Mouse (Mus musculus): ENCODE results near the gene Lactbl1. TPM values are rescaled to one million over a fixed set of nuclear protein-coding genes. Genes with fewer than 3 reads are reported as not detected.

Lactbl1 gene
- polyA plus RNA-seq, 1 experiment from 2014 or later: not detected

DNA sequence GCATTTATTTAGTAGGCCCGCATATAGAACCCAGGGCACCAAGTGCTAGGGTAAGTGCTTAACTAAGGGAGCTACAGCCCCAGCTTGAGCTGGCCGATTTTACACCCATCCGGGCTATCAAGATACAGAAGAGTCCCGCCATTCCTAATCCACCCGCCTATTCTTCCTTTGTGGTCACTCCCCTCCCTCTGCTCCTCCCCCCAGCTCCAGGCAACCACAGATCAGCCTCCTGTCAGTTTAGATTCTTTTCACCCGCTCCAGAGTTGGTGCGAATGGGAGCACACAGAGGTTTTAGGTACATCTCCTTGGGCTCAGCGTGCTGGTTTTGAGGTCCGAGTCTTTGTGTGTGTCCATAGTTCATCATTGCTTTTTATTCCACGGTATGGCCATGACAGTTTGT is 16.5 kb downstream of the Lactbl1 start:
- WGBS: 4% methylated on average over 10 of the region's 10 CpGs
- H3K9me3 ChIP-seq: no peaks in the 10 kb centered on the region
- H3K4me3 ChIP-seq: peak overlapping the region; percentile 36
- H3K36me3 ChIP-seq (replicated peaks): no peaks in the 10 kb centered on the region
- peaks cover 27% of the 10 kb centered on the region for H3K4me1 ChIP-seq
- peak; percentile 66 for DNase-seq (ENCODE audit: extremely low spot score, low spot score)
- H3K27ac ChIP-seq: peak overlapping the region; percentile 82
- peaks cover 57% of the 10 kb centered on the region for H3K27me3 ChIP-seq (ENCODE audit: poor library complexity, severe bottlenecking)

DNA sequence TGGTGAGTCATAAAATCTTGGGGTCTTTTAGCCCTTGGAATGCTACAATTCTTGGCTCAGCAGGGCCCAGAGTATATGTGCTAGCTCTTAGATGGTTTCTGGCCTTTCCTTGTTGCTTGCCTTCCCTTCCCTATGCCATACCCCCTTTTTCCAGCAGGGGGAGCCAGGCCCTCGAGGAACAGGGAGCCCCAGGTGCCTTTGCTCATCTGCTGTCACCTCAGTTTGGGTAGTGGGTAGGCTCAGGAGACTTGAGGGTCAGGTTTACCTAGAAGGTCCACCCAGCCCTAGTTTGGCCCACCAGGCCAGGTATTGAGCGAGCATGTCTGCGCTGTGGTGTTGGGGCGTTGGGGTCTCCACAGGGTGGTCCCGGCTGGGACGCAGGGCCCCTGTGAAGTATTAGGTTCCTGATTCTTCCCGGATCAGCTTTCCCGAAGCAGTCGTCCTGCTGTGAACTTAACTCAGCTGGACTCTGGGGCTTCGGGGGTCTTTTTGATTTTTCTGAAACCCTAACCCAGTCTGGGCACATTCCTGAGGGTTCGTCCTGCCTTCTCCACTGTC is 26.6 kb downstream of the Lactbl1 start:
- 12% methylated on average over 11 of the region's 11 CpGs for WGBS
- H3K27ac ChIP-seq: 0 out of 2 replicates have a peak overlapping the region, but pooled peaks have one; percentile 27

DNA sequence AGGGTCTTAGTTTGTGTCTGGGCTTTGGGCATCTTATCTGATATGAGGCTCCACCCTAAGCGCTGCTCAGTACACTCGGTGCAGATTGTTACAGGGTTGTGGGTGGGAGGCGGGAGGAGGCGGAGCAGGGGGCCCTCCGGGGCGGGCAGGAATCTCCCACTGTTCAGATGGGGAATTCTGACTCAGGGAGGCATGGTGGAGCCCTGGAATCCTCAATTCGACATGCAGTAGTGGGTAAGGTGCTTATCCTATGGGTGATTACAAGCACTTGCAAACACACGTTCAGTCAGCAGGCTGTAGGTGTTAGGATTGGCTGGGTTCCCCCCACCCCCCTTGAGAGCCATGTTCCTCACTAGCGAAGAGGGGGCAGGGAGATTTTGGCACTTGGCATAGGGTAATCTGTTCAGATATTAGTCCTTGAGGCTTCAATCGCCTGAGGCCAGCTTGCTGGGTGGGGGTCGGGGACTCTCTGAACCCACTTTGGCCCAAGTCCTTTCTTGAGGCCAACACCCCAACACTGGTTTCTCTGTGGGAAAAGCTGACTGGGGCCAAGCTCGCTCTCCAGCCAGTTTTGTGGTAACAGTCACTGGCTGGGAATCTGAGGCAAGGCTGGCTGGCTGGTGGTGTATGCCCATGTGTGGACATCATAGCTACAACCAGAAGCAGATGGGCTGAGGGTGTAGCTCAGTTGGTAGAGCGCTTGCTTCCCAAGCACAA is 27.2 kb downstream of the Lactbl1 start:
- 40% methylated on average over 13 of the region's 13 CpGs for WGBS
- Histone ChIP-seq H3K4me1 (peaks cover 40% of the 10 kb centered on the region), H3K36me3 (replicated peaks) (peaks cover 25% of the 10 kb centered on the region), H3K27me3 (ENCODE audit: poor library complexity, severe bottlenecking) (no peaks in the 10 kb centered on the region), H3K27ac (peak overlapping the region; percentile 27; the same call in 1 of the 2 replicates), H3K4me3 (no peak overlapping the region), H3K9me3 (peaks cover 3% of the 10 kb centered on the region; the same call in 1 of the 2 replicates)
- peak; percentile 25 for DNase-seq (ENCODE audit: extremely low spot score, low spot score)

More for the DNA sequence above, 26.6 kb downstream of the Lactbl1 start:
- Histone ChIP-seq H3K4me1 (peaks cover 40% of the 10 kb centered on the region), H3K9me3 (peaks cover 3% of the 10 kb centered on the region; the same call in 1 of the 2 replicates), H3K36me3 (replicated peaks) (peaks cover 18% of the 10 kb centered on the region), H3K27me3 (ENCODE audit: poor library complexity, severe bottlenecking) (no peaks in the 10 kb centered on the region), H3K4me3 (peak overlapping the region; percentile 5; the same call in 1 of the 2 replicates)
- peak; percentile 85 for DNase-seq (ENCODE audit: extremely low spot score, low spot score)

DNA sequence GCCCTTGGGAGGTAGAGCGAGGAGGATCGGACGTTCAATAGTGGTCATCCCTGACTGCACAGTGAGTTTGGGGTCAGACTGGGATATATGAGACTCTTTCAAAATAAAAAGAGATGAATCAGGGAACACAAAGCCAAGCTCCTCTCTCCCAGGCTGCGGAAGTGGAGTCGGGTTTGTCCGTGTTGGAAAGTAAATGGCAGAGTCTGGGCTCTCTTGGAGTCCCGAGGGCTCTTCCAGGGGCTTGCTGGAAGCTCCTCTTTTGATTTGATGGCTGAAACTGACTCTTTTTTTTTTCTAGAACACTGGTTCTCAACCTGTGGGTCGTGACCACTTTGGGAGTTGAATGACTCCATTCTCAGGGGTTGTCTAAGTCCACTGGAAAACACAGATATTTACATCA is 27.8 kb downstream of the Lactbl1 start:
- peaks cover 31% of the 10 kb centered on the region for H3K36me3 ChIP-seq (replicated peaks)
- no peak for DNase-seq (ENCODE audit: extremely low spot score, low spot score)
- WGBS: 85% methylated on average over 8 of the region's 8 CpGs
- H3K27me3 ChIP-seq (ENCODE audit: poor library complexity, severe bottlenecking): no peaks in the 10 kb centered on the region
- peaks cover 3% of the 10 kb centered on the region; the same call in 1 of the 2 replicates for H3K9me3 ChIP-seq
- H3K4me3 ChIP-seq: no peak overlapping the region
- no peak overlapping the region for H3K27ac ChIP-seq
- H3K4me1 ChIP-seq: peaks cover 40% of the 10 kb centered on the region

DNA sequence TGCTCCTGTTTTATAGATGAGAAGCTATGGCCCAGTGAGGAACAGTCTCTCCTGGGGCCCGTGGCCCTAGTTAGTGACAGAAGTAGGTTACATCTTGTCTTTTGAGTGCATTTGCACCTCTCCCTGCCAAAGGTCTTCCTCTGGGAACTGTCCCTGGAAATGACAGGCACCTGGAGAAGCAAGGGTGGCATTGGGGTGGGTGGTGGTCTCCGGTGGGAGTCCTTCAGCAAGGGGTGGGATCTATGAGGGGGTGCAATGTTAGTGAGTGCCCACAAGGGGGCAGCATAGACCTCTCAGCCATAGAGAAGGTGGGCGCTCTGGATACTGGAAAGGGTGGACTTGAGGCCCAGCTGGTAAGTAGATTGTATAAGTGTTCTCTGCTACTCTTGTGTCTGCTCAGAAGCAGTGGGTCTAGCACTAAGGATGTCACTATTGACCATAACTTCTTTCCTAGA is 29.0 kb downstream of the Lactbl1 start:
- peaks cover 3% of the 10 kb centered on the region; the same call in 1 of the 2 replicates for H3K9me3 ChIP-seq
- no peaks in the 10 kb centered on the region for H3K27me3 ChIP-seq (ENCODE audit: poor library complexity, severe bottlenecking)
- 62% methylated on average over 3 of the region's 3 CpGs for WGBS
- H3K4me1 ChIP-seq: peaks cover 40% of the 10 kb centered on the region
- peaks cover 42% of the 10 kb centered on the region for H3K36me3 ChIP-seq (replicated peaks)
- DNase-seq (ENCODE audit: extremely low spot score, low spot score): peak; percentile 59
- H3K4me3 ChIP-seq: no peak overlapping the region
- H3K27ac ChIP-seq: no peak overlapping the region

DNA sequence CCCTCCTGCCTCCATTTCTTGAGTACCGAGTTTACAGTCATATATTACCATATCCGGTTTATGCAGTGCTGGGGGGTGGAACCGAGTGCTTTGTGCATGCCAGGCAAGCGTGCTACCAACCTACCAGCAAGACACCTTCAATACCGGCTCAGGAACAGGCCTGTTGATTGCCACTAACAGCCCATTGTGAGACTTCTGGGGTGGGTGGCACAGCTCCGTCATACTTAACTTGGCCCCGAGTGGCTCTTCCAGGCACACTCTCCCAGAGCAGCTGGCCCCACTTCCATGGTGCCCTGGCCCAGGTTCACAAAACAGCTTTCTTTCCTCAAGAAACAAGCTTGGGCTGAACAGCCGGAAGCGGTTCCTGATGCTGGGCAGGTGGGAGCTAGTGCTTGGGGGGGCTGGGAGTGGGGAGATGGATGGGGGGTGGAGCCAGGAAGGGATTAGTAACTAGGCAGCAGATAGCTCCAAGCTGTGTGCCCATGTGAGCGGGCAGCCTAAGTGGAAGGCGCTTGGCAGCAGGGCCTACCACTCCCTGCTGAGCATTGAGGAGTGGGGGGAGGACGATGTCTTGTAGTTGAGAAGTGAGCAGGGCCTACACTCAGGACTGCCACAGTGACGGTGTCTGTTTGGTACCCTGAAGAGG is 29.6 kb downstream of the Lactbl1 start:
- Histone ChIP-seq H3K9me3 (peaks cover under 1% of the 10 kb centered on the region; the same call in 1 of the 2 replicates), H3K27ac (peak overlapping the region; percentile 60), H3K4me3 (no peak overlapping the region), H3K36me3 (replicated peaks) (peaks cover 49% of the 10 kb centered on the region), H3K27me3 (ENCODE audit: poor library complexity, severe bottlenecking) (no peaks in the 10 kb centered on the region), H3K4me1 (peaks cover 40% of the 10 kb centered on the region)
- WGBS: 73% methylated on average over 13 of the region's 13 CpGs
- no peak for DNase-seq (ENCODE audit: extremely low spot score, low spot score)

DNA sequence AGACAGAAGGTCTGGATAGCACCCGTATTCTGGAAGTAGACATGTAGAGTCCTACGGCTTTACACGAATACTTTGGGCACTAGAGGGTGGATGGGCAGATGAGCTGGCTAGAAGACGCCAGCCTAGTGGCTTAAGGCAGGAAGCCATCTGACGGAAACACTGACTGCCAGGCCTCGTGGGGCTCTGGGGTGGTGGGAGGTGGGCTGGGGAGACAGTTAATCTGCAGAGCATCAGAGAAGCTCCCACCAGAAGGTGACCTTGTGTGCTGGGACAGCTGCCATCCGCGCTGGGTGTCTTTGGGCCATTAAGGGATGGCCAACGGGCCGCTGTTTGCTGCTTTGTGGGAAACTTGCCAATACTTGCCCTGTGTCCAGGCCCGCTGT is 30.1 kb downstream of the Lactbl1 start:
- 87% methylated on average over 11 of the region's 11 CpGs for WGBS
- Histone ChIP-seq H3K9me3 (no peaks in the 10 kb centered on the region), H3K4me3 (no peak overlapping the region), H3K27me3 (ENCODE audit: poor library complexity, severe bottlenecking) (no peaks in the 10 kb centered on the region), H3K36me3 (replicated peaks) (peaks cover 54% of the 10 kb centered on the region), H3K4me1 (peaks cover 40% of the 10 kb centered on the region), H3K27ac (peak overlapping the region; percentile 60; the same call in 1 of the 2 replicates)
- no peak for DNase-seq (ENCODE audit: extremely low spot score, low spot score)

DNA sequence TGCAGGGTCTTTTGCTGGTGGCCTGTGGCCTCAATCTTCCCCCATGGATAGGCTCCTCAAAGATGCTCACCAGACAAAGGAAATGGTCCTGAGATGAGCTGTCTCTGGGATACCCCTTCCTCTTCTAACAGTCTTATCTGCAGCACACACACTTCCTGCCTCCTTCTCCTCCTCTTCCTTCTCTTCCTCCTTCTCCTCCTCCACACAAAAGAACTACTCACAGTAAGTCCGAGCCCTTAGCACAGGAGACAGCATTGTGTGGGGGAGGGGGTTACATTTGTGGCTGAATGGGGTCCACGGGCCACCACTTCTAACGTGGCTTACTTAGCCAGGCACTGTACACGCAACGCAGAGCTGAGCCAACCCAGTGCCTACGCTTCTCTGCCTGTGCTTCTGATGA is 30.6 kb downstream of the Lactbl1 start:
- Histone ChIP-seq H3K4me1 (peaks cover 40% of the 10 kb centered on the region), H3K27me3 (ENCODE audit: poor library complexity, severe bottlenecking) (no peaks in the 10 kb centered on the region), H3K9me3 (no peaks in the 10 kb centered on the region), H3K27ac (peak overlapping the region; percentile 60; the same call in 1 of the 2 replicates), H3K4me3 (no peak overlapping the region), H3K36me3 (replicated peaks) (peaks cover 59% of the 10 kb centered on the region)
- 72% methylated on average over 6 of the region's 6 CpGs for WGBS
- no peak for DNase-seq (ENCODE audit: extremely low spot score, low spot score)

DNA sequence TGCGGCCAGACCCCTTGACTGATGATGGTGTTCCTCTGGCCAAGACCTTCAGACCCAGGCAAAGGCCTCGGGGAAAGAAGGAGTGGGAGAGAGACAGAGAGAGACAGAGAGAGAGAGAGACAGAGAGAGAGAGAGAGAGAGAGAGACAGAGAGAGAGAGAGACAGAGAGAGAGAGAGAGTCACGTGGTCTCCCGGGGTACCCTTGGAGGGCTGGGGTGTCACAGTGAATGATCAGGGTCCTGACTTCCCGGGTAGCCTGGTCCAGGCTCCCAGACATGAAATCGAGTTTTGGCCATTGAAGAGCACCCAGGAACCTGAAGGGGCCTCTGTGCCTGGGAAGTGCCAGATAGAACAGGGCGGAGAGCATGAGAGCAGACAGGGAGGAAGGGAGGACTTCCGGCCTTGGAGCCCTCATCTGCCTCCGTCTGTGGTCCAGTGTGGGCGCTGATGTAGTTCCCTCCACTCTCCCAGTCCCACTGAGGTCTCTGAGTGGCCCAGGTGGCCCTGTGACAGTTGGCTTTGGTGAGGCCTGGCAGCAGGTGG is 31.3 kb downstream of the Lactbl1 start:
- Histone ChIP-seq H3K36me3 (replicated peaks) (peaks cover 66% of the 10 kb centered on the region), H3K4me1 (peaks cover 37% of the 10 kb centered on the region), H3K9me3 (no peaks in the 10 kb centered on the region), H3K4me3 (no peak overlapping the region), H3K27me3 (ENCODE audit: poor library complexity, severe bottlenecking) (no peaks in the 10 kb centered on the region), H3K27ac (0 out of 2 replicates have a peak overlapping the region, but pooled peaks have one; percentile 12)
- no peak for DNase-seq (ENCODE audit: extremely low spot score, low spot score)
- WGBS: 90% methylated on average over 10 of the region's 10 CpGs

DNA sequence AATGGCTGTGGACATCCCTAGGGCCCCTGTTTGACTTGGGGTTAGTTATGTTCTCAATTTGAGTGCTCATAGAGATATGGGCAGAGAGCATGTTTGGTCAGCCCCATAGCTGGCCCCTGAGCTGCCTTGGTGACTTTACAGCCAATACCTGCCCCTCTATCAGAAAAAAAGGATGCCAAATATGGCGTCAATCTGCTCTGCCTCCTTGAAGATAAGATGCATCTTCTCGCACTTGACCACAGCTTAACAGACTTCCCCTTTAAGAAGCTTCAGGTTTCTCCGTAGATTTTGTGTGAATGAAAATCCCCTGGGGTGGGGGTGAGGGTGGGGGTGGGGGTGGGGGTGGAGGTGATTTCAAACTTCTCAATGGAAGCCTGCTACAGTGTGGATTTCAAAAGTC is 35.5 kb downstream of the Lactbl1 start:
- WGBS: 84% methylated on average over 3 of the region's 3 CpGs
- Histone ChIP-seq H3K4me1 (peaks cover 4% of the 10 kb centered on the region), H3K9me3 (no peaks in the 10 kb centered on the region), H3K36me3 (replicated peaks) (peaks cover 97% of the 10 kb centered on the region), H3K27me3 (ENCODE audit: poor library complexity, severe bottlenecking) (no peaks in the 10 kb centered on the region), H3K27ac (no peak overlapping the region), H3K4me3 (no peak overlapping the region)
- no peak for DNase-seq (ENCODE audit: extremely low spot score, low spot score)

DNA sequence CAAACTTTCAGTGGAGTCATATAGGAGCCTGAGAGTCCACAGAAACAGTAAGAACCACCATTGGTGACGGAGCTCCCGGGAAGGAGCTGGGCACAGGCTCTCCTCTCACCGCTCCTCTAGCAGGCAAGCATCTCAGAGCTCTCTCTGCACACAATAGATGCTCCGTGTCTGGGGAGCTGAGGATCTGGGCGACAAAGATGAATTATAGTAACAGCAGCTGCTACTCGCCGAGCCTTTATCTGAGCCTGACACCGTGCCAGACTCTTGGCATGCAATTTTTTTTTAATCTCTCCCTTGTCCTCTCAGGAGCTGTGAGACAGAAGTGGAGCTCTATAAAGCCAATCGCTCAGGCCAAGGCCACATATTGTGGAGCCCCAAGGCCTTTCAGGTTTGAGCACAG is 42.6 kb downstream of the Lactbl1 start:
- WGBS: 97% methylated on average over 9 of the region's 9 CpGs
- H3K36me3 ChIP-seq (replicated peaks): peaks cover 92% of the 10 kb centered on the region
- DNase-seq (ENCODE audit: extremely low spot score, low spot score): no peak

DNA sequence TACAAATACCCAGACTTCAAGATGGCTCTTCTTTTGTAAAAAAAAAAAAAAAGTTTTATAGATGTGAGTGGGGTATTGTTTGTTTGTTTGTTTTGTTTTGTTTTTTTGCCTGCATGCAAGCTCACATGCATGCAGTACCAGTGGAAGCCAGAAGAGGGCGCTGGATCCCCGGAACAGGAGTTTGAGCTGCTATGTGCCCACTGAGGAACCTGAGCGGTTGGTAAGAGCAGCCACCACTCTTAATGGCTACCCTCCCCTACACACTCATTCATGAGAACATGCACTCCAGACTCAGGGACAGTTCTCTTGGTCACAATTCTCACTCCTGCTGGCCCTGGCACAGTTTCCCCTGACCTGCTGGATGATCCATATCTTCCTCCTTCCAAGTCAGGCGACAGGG is 43.6 kb downstream of the Lactbl1 start:
- H3K27me3 ChIP-seq (ENCODE audit: poor library complexity, severe bottlenecking): no peaks in the 10 kb centered on the region
- no peak for DNase-seq (ENCODE audit: extremely low spot score, low spot score)
- H3K27ac ChIP-seq: no peak overlapping the region
- H3K4me1 ChIP-seq: no peaks in the 10 kb centered on the region
- H3K4me3 ChIP-seq: no peak overlapping the region
- H3K36me3 ChIP-seq (replicated peaks): peaks cover 92% of the 10 kb centered on the region
- H3K9me3 ChIP-seq: peaks cover 17% of the 10 kb centered on the region; the same call in 1 of the 2 replicates
- WGBS: 77% methylated on average over 4 of the region's 4 CpGs

More for the DNA sequence above, 42.6 kb downstream of the Lactbl1 start:
- Histone ChIP-seq H3K4me1 (no peaks in the 10 kb centered on the region), H3K27ac (no peak overlapping the region), H3K4me3 (no peak overlapping the region), H3K9me3 (peaks cover 17% of the 10 kb centered on the region; the same call in 1 of the 2 replicates), H3K27me3 (ENCODE audit: poor library complexity, severe bottlenecking) (no peaks in the 10 kb centered on the region)
